Mouse (Mus musculus): ENCODE measurements around the gene Nacc2.

The Nacc2 gene

DNA sequence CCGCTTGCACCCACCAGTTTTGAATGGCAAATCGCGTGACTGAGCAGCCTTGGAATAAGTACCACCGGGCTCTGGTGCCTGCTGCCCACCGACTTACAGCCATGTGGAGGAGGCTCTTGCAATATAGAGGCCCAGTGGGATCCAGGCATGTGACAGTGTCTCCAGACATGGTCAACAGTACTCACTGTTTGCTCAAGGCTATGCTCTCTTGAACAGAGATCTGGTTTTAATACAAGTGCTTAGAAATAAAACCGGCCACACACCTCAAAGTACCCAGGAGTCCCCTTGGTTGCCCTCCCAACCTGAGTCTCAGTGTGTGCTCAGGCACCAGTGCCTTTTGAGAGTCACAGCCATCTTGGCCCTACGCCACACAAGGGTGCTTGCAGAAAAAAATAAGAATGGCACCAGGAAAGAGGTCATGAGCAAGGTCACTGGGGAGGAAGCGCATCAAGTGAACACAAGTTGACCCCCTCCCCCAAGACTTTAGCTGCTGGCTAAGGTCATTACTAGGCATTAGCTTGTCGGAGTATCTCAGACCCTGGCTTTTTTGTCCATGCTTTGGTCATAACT is at the start of gene Nacc2:
Gene Nacc2, minus strand, starts transcription at position 142 of the 570 bp plus-strand sequence.
- DNase-seq (ENCODE audit: low read depth) = no peak

DNA sequence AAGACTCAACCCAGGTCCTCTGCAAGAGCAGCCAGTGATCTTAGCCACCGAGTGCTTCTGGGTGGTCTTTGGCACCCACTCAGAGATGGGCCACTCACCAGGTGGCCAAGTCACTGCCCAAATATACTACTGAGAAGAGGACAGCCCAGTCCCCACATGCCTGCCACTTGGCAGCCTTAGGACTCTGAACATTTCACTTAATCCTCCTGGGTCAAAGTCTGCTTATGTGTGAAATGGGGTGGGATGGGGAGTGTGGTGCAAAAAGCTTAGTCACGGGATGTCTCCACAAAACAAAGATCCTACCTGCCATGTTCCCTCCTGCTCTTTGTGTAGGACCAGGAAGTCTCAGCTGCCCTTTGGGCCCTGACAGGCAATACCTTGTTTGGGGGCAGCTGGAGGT is 49.1 kb upstream of the Nacc2 start:
- no peak for DNase-seq (ENCODE audit: low read depth)

DNA sequence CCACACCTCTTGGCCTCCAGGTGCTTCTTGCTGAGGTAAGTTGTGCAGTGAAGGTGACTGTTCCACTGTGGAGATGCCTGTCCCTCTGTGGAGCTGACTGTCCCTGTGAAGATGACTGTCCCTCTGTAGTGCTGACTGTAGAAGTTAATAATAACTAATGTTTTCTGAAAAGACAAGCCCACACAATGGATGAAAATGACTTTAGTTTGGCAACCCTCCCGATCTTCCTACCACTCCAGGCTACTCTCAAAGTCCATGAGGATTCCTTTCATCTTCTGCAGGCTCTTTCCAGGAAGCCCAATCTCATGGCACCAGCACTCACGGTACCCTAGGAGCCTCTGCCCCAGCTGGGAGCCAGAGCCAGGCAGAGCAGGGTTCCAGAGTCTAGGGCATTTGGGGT is 47.4 kb upstream of the Nacc2 start:
- no peak for DNase-seq (ENCODE audit: low read depth)

DNA sequence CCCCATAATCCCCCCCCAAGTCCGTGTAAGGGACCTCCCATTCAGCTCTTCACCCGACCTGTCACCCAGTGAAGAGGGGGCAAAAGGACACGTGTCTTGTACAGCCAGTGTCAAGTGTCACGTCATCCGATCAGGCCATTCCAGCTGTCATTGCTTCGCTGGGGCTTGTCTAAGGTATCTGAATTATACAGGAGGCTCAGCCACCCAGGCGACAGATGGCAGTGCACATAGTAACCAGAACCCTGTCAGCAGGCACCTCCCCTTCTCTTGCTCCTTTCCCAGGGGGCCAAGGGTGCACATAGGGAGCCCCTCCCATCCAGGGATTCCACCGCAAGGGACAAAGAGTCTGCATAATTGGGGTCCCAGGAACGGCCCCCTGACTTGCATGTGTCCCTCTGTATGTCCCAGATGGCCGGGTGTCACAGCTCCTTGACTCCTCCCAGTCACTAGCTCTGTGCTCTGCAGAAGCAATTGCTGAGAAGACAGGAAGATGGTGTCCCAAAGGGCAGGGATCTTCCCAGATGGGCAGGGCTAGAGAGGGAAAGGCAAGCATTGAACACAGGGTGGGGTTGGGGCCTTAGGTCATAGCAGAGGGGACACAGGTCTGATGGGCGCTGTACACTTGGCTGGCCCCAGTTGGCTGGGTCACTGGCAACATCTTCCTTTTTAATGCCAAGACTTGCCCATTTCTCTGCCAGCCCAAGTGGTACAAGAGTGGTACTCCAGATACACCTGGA is 46.0 kb upstream of the Nacc2 start:
- DNase-seq (ENCODE audit: low read depth) = no peak

DNA sequence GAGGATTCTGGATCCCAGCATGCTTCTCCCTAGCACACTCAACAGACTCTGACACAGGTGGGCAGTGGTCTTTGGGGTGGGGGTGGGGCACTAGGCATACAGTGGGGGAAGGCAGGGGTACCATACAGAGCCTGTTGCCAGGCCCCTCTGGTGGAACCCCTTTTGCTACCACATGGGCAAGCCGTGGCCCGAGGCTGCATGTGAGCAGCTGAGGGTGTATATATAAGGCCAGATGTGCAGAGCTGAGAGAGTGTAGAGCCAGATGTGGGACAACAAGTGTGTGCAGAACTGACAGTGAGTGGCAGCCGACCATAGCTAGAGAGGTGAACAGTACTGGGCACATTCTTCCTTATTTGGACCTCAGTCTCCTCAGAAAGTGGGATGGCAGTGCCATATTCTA is 43.9 kb upstream of the Nacc2 start:
- no peak for DNase-seq (ENCODE audit: low read depth)

DNA sequence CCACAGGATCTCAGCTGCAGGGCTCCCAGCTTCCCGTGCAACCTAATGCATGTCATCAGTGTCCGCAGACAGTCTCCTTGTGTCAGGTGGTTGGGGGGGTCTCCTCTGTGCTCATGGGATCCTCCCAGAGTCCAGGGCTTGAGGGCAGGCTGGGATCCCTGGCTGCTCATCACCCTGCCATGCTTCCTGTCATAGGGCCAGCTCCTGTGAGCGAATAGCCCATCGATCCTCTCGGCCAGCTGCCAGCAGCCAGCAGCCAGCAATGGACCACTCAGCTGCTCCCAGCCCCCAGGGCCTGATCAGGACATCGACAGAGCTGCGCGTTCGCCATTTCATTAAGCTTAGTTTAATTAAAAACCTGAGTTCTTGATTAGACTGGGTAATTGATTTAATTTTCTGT is 35.0 kb upstream of the Nacc2 start:
- DNase-seq (ENCODE audit: low read depth) = no peak

DNA sequence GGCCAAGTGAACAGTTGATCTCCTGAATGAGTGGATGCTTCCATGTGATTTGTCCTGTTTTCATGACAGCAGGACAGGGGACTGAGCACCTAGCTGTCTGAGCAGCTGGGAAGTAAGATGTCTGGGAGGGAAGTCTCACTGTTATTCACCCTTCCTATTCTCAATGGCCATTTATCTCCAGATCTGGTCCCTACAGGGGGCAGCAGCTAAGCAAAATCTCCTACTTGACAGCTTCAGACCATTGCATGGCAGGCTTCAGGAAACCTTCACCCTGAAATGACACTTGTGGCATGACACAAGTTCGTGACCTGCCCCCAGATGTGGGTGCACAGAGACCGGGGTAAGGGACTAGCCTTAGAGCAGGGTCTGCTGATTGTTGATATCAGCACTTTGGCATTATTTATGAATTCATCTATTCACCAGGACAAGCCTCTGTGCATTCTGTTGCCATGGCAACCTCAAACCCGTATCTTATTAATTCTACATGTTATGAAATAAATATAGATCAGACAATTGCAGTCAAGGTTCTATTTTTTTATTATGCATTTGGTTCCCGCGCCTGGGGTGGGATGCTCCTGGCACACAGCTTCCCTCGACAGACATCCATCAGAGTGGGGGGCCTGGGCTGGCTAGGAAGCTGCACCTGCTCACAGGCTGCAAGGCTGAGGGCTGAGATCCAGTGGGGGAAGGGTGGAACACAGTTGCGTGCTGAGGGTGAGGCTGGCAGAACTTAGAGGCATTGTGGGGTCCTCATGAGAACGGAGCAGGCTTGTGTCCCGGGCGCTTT is 33.4 kb upstream of the Nacc2 start:
- no peak for DNase-seq (ENCODE audit: low read depth)

DNA sequence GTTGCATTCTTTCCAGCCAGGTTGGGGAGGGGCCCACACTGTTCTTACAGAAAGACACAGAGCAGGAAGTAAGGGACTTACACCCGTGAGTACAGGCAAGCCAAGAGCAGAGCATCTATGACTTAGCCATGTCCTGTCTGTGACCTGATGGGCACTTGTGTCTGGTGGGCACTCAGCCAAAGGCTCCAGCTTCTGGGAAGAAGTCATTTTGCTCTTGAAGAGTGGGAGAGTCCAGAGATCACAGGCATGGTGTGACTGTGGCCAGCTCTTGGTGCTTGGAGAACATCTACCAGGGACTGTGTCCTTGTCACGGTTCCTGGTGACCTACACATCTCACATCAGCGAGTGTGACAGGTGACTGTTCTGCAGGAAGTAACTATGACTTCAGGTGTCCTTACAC is 32.7 kb upstream of the Nacc2 start:
- DNase-seq (ENCODE audit: low read depth) = no peak

DNA sequence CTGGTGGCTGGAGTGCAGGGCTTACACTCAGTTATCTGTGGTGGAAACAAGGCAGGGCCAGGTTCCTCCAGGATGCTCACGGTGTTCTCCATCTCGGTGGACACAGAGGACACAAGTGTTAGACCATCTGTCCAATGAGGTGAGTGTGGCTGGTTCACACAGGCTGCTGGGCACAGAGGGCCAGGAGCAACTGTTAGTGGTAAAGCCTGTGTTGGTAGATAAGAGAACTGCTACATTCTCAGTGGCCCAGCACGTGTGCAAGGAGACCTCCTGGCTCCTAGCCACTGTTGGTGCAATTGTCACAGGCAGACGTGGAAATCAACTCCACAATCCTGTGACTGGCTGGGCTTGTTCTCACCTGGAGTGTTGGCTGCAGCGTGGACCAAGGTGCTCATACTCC is 31.6 kb upstream of the Nacc2 start:
- no peak for DNase-seq (ENCODE audit: low read depth)

DNA sequence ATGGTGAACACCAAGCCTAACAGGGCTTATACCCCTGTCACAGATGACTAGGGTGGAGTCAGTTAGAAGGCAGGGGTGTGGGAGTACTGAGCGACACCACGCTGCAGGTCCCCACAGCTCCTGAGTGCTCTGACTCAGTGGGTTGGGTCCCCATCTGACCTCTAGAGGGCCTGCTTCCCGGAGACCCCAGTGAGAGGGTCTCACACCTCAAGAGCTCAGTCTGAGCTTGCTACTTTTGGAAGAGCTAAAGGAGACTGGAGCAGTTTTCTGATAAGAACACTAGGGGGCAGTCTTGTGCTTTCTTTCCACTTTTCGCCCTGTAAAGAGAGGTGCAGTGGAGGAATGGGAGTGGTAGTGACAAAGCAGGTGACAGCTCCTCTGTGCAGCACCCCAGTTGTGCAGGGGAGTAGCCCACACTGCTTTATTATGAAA is 30.9 kb upstream of the Nacc2 start:
- no peak for DNase-seq (ENCODE audit: low read depth)

DNA sequence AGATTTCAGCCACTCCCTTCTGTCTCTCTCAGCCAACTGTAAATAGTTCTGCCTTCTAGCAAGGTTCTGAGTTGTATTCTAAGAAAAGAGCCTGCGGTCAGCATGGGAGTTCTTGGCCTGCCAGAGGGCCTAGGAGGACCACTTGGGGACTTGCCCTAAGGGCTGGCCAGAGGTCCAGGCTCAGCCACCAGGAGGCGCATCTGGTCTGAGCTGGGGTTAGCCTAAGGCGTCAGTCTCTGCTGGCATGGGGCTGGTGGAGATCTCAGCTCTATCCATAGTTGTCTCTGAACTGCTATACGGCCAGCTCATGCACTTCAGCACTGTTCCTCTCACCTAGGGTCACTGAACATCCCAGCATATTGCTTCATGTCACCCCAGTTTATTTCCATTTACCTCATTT is 30.3 kb upstream of the Nacc2 start:
- DNase-seq (ENCODE audit: low read depth) = no peak

DNA sequence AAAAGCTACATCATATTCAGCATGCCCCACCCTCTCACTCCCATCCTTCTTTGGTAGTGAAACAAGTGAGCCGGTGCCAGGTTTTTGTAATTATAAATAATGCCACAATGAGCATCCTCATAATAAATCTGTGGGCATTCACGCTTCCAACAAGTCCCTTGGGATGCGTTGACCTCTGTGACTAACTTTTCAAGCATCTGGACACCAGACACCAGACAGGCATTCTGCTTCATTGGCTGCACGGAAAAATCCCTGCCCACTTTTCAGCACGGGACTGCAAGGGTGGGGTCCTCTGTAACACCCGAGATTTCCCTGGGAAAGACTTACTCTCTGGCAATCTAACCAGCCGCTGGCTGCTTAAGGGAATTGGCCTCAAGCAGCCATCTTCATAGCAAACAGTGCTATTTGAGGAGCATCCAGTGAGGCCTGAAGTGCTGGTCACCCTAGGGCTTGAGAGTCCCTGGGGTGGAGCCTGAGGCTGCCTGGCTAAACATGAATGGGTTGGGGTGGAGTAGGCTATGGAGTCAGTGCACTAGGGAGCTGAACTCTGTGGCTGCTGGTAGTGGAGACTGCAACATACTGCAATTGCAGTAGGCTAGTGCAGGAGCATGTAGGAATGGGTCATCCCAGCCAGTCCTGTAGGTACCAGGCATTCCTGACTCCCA is 24.8 kb upstream of the Nacc2 start:
- peak; percentile 68 for DNase-seq (ENCODE audit: low read depth)

DNA sequence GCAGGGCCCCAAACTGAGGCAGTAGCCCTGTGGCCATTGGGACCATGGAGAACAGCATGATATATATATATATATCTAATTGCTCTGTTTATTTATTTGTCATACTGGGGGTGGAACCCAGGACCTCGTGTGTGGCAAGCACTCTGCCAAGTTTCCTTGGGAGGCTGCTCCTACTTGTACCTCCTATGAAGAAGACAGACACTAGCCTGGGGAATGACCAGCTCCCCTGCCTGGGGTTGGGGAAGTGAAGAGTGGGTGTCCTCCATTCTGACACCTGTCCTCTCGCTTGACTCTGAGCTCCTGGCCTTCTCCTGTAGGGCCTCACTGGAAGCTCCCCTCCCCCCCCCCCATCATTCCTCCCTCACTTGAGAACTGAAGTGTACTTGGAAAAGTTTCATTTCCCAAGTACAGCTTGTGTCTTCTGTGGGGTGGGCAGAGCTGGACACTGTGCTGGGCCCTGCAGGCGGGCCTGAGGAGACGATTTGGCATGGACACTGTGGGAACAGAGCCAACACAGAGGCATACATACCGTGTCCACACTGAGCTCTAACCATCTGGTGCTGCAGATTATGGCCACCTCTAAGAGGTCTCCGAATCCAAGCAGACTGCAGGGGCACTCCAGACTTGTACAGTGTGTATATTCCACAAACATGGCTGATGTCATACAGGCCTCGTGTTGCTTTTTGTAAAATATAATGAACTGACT is 23.5 kb upstream of the Nacc2 start:
- no peak for DNase-seq (ENCODE audit: low read depth)

DNA sequence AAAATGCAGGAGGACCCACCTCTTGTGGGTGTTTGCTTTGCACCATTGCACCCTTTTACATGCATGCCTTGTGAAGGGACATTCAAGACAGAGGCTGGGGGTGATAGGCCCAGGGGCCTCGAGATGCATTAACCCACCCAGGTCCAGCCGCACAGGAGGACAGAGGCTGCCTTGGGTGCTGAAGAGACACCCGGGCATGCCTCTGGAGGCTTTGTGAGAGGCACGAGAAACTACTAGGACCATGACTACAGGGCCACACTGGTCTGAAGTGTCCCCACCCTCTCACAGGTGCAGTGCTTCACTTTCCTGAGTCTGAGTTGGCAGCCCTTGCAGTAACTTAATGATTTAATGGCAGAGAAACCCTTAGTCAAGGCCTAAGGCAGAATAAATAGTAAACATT is 22.1 kb upstream of the Nacc2 start:
- DNase-seq (ENCODE audit: low read depth) = no peak

DNA sequence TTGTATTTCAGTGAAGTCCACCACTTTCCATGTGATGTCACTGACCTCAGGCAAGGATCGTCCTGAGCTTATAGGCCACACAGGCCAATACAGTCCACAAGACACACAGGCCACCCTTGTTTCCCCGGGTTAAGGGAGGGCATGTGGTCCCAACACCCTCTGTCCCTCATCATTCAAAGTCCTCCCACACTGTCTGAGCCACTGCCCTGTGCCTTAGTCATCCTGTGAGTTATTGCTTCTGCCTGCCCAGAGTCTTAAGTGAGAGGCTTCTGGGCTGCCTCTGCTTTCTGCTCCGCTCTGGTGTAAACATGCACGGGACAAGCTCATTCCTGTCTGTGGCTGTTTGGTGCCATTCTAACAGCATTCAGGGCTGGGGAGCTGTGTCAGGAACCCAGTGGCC is 21.3 kb upstream of the Nacc2 start:
- DNase-seq (ENCODE audit: low read depth) = peak; percentile 71

DNA sequence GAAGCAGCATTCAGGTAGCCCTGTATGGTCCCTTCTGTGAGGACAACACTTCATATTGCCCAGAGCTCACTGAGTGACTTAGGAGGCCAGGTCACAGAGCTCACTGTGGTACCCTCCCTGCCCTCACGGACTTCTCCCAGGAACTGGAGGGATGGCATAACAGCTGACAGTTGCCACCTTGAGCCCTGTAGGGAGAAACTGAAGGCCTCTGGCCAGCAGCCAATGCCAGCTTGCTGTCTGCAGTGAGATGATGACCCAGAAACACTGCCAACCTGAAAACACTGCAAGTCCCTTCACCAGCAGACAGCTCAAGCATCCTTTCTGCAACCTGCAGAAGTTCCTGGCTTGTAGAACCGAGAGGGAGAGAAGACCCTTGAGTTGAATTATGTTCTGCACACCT is 20.5 kb upstream of the Nacc2 start:
- DNase-seq (ENCODE audit: low read depth) = no peak

DNA sequence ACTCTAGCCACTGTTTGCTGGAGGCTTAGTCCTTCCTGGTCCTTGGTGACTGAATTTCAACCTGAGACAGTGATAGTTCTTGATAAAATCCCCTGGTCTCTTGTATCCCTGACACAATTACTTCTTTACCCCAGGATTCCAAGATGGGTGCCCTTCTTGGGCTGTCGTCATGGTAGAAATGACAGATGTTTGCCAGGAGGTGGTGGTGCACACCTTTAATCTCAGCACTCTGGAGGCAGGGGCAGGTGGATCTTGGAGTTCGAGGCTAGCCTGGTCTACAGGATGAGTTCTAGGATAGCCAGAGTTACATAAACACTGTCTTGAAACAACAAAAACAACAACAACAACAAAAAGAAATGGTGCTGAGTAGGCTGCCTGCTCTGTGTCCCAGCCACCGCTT is 20.0 kb upstream of the Nacc2 start:
- DNase-seq (ENCODE audit: low read depth) = no peak

DNA sequence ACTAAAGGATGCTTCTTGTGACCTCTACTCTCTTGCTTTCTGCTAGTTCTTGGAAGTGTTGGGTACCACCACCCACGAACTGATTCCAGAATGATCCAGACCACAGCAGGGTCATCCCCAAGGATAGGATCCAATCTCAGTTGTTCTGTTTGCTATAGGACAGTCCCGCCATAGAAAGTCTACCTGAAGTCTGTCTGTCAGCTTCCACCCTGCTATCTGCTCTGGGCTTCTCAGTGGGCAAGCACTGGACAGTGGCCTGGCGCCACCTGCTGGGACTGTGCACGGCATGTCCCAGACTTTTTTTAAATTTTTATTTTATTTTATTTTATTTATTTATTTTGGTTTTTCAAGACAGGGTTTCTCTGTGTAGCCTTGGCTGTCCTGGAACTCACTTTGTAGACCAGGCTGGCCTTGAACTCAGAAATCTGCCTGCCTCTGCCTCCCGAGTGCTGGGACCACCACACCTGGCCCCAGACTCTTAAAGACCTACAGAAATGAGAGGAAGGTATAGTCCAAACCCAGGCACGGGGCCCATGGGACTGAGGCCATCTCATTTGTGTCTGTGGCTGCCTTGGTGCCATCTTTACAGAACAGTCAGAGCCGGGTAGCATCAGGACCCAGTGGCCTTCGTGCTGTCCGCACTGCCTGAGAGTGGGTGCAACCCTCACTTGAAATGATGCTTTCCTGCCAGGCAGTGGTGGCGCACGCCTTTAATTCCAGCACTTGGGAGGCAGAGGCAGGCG is 19.0 kb upstream of the Nacc2 start:
- DNase-seq (ENCODE audit: low read depth) = no peak

DNA sequence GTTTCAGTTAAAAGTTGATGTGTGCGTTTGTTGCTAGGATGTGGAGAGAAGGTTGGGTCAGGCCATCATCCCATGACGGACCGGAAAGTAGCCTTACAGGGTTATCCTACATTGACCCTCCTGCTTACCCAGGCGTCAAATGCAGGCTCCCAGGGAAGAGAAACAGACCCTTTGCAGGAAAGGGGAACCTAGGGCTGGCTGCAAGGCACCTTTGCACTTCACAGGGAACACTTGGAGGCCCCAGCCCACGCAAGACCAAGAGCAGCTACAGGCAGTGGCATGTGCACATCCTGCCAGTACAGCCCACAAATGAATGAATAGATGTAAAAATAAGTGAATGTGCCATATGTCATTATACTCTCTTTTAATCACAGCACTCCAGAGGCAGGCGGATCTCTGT is 17.9 kb upstream of the Nacc2 start:
- DNase-seq (ENCODE audit: low read depth) = no peak

DNA sequence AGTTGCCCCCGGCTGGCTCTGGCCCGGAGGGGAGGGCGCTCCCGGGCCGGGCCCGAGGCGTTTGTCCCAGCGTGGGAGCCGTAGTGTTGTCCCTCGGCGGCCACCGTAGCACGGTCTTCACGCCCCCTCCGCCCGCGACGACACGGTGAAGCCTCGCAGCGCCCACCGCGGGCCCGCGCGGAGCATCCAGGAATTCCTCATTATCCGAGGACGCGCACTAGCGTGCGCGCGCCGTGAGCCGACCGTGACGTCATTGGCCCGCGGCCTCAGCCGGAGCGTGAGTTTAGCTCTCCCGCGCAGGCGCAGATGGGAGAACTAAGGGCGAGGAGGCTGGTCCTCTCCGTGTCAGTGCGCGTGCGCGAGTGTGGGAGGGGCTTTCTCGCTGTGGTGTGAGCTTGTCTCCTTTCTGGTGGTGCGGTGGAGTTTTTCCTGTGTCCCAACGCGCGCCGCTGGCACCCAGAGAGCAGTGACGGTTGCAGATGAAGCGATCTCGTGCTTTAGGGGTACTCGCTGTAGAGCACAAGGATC is 17.3 kb upstream of the Nacc2 start:
- peak; percentile 94 for DNase-seq (ENCODE audit: low read depth)

DNA sequence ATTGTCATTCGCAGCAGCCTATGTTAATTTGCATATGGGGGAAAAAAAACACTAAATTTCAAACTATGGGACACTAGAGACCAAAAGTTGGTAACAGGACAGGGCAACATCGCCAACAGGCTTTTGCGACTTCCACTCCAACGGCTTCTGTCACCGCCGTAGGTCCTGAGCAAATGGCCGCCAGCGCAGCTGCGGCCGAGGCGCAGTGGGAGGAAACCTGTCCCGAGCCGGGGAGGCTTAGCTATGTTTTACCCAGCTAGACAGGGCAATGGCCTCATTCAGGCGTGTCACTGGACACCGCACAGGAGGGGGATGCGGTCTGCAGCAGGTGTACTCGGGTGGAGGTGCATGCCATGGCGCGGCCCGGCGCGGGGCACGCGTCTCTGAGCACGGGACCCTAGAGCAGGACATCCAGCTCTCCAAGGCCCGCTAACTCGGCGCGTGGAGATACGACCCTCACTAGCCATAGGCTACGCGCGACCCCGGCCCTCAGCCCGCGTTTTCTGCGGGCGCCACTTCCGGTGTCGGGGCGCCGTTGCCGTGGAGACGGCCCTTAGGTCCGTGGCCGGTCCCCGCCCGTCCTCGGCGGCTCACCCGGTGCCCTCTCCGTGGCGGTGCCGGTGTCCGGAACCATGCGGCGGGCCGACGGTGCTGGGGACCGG is 16.7 kb upstream of the Nacc2 start:
- no peak for DNase-seq (ENCODE audit: low read depth)

All from fibroblast of lung, adult 2 months (primary cell).